Mouse (Mus musculus) limb, embryonic 12.5 days (tissue): ENCODE measurements around the gene Pla2g4d. TPM values are rescaled to one million over a fixed set of nuclear protein-coding genes. Genes with fewer than 3 reads are reported as not detected.

ENCODE experiments used
- ATAC-seq: fragments of 200-750 bp; cut with Nextera tagmentation; 2 replicates; pipeline ENCODE4 v1.8.0; 2017; ENCODE audit warnings: low read depth, moderate TSS enrichment; ENCODE audit not compliant: insufficient number of reproducible peaks, insufficient read depth, low FRiP score, low TSS enrichment
- H3K27ac ChIP-seq: fragments of 300-500 bp; sonication (generic); 2 replicates; pipeline ENCODE4 v1.5.1; 2016; ENCODE audit warnings: mild to moderate bottlenecking, moderate library complexity
- H3K27me3 ChIP-seq: fragments of 300-500 bp; sonication (generic); 2 replicates; pipeline ENCODE4 v1.6.1; 2016; ENCODE audit warnings: mild to moderate bottlenecking, moderate library complexity
- H3K36me3 ChIP-seq: fragments of 300-500 bp; sonication (generic); 2 replicates; pipeline ENCODE4 v1.6.1; 2016; ENCODE audit warnings: mild to moderate bottlenecking, moderate library complexity
- H3K4me1 ChIP-seq: fragments of 300-500 bp; sonication (generic); replicated peaks from 2 replicates; pipeline ENCODE4 v1.6.1; 2016
- H3K4me2 ChIP-seq: fragments of 300-500 bp; sonication (generic); 2 replicates; pipeline ENCODE4 v1.6.1; 2016; ENCODE audit warnings: mild to moderate bottlenecking, moderate library complexity
- H3K4me3 ChIP-seq: fragments of 300-500 bp; sonication (generic); replicated peaks from 2 replicates; pipeline ENCODE4 v1.5.1; 2016; ENCODE audit warnings: mild to moderate bottlenecking
- H3K9ac ChIP-seq: fragments of 300-500 bp; sonication (generic); replicated peaks from 2 replicates; pipeline ENCODE4 v1.6.1; 2016; ENCODE audit warnings: mild to moderate bottlenecking, moderate library complexity
- H3K9me3 ChIP-seq: fragments of 300-500 bp; sonication (generic); 2 replicates; pipeline ENCODE4 v1.6.1; 2016; ENCODE audit warnings: mild to moderate bottlenecking, moderate library complexity
- WGBS: fragments of 180-500 bp; shearing (Covaris S2); methylation state at CpG from one replicate; pipeline ENCODE4 v1.1.7; 2016; 5-methylcytosine and 5-hydroxymethylcytosine counted together
- polyA plus RNA-seq: library from polyadenylated mRNA; unstranded; fragments of >200 nt; fragmentation: Nextera tagmentation; extraction: Ambion mirVana; gene quantifications from 2 replicates; pipeline ENCODE4 v1.2.1, GENCODE M21; 2016

Gene Pla2g4d
- polyA plus RNA-seq, 1 experiment from 2014 or later, result 0.14 TPM

DNA sequence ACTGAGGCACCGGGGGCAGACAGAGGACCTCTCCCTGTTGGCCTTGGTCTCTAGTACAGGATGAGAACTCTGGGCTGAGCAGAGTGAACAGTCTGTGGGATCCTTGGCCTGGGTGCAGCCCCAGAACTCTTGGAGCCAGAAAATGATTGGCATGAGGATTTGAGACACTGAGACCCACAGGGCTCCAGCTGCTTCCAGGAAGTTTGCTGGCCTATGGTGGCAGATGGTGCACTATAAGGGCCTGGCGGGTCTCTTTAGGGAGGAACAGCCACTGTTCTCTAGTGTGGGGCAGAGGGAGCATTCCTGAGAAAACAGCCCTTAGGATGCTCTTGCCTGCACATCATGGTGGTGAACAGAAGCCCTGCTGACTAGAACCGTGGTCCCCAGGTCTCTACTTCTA, 596 bp downstream of the Pla2g4d start:
- Histone ChIP-seq H3K4me2 (no peak overlapping the region), H3K4me1 (no peaks in the 10 kb centered on the region), H3K9me3 (no peaks in the 10 kb centered on the region), H3K4me3 (no peak overlapping the region), H3K36me3 (no peaks in the 10 kb centered on the region), H3K27ac (no peak overlapping the region), H3K9ac (no peak overlapping the region), H3K27me3 (no peaks in the 10 kb centered on the region)
- 74% methylated on average over 3 of the region's 3 CpGs for WGBS
- ATAC-seq, result no peak

DNA sequence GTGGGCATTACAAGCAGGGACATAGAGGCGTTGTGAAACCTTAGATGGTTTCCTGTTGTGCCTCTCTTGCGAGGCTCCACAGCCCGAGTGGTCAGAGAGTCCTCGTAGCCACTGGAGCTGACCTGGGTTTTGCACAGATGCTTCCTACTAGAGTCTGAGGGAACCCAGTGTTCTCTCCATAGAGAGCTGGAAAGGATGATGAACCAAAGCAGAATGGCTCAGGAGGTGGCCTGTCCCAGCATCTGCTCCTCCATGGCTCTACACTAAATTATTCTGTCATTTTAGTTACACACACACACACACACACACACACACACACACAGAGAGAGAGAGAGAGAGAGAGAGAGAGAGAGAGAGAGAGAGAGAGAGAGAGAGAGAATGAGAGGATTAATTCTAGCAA, 3.4 kb downstream of the Pla2g4d start:
- 88% methylated on average over 4 of the region's 4 CpGs for WGBS
- H3K4me2 ChIP-seq, result no peak overlapping the region
- no peaks in the 10 kb centered on the region for H3K27me3 ChIP-seq
- no peaks in the 10 kb centered on the region for H3K4me1 ChIP-seq
- ATAC-seq, result no peak
- H3K4me3 ChIP-seq, result no peak overlapping the region
- H3K9me3 ChIP-seq, result no peaks in the 10 kb centered on the region
- no peak overlapping the region for H3K27ac ChIP-seq
- no peaks in the 10 kb centered on the region for H3K36me3 ChIP-seq
- H3K9ac ChIP-seq, result no peak overlapping the region

DNA sequence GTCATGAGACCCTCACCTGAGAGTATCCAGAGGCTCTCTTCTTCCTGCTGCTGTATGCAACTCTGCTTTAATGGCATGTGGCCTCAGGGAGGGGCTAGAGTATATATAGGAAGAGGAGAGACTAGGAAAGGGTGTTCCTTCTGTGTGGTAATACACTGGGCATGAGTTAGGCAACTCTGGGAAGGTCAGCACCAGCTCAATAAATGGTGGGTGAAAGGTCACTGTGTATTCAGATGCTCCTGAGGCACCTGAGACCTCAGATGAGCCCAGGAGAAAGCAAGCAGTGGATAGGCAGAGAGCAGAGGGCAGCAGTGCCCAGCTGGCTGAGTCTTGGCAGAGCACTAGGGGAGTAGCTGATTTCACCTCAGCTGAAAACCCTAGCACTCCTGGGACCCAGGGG, 4.3 kb downstream of the Pla2g4d start:
- Histone ChIP-seq H3K27me3 (no peaks in the 10 kb centered on the region), H3K9me3 (no peaks in the 10 kb centered on the region), H3K9ac (no peak overlapping the region), H3K4me2 (no peak overlapping the region), H3K36me3 (no peaks in the 10 kb centered on the region), H3K27ac (no peak overlapping the region), H3K4me3 (no peak overlapping the region), H3K4me1 (no peaks in the 10 kb centered on the region)
- no peak for ATAC-seq

DNA sequence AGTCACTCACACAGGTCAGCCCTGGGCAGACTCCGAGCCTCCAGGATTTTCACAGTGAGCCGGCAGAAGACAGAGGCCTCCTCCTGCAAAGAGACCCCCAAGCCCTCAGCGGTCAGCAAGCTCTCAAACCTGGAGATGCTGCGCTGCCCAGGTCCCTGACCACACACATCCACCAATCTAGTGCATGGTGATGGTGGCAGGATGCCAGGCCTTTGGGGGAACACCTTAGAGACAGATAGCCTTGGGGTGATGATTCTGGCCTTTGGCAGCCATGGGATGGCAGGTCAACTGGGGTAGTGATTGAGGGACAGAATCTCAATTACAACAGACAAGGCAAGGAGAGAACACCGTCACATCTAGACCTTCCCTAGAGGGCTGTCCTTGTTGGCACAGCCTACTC, 4.9 kb downstream of the Pla2g4d start:
- 76% methylated on average over 5 of the region's 5 CpGs for WGBS
- no peak overlapping the region for H3K4me2 ChIP-seq
- no peaks in the 10 kb centered on the region for H3K4me1 ChIP-seq

DNA sequence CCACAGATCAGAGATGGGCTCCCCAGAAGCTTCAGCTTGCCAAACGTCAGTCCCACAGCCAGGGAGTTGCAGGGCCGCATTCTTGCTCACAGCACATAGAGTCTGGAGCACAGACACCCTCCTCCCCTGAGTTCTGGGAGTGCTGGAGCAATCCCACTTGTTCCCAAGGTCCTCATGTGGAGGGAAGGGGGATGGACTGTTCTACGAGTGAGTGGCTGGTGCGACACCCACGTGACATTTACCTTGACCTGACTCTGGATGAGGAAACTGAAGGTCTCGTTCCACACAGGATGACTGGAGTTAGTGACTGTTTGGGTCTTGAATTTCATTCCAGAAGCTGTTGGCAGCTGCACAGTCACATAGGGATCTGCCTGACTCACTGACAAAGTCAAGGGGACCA, 5.4 kb downstream of the Pla2g4d start:
- ATAC-seq, result no peak
- no peaks in the 10 kb centered on the region for H3K27me3 ChIP-seq
- H3K9me3 ChIP-seq, result no peaks in the 10 kb centered on the region
- H3K4me2 ChIP-seq, result no peak overlapping the region
- no peak overlapping the region for H3K9ac ChIP-seq
- 49% methylated on average over 6 of the region's 6 CpGs for WGBS
- H3K27ac ChIP-seq, result no peak overlapping the region
- no peaks in the 10 kb centered on the region for H3K36me3 ChIP-seq
- H3K4me1 ChIP-seq, result no peaks in the 10 kb centered on the region
- no peak overlapping the region for H3K4me3 ChIP-seq

More for the DNA sequence above, 4.9 kb downstream of the Pla2g4d start:
- no peaks in the 10 kb centered on the region for H3K36me3 ChIP-seq
- H3K27ac ChIP-seq, result no peak overlapping the region
- no peaks in the 10 kb centered on the region for H3K9me3 ChIP-seq
- no peaks in the 10 kb centered on the region for H3K27me3 ChIP-seq
- H3K4me3 ChIP-seq, result no peak overlapping the region
- ATAC-seq, result no peak
- no peak overlapping the region for H3K9ac ChIP-seq

DNA sequence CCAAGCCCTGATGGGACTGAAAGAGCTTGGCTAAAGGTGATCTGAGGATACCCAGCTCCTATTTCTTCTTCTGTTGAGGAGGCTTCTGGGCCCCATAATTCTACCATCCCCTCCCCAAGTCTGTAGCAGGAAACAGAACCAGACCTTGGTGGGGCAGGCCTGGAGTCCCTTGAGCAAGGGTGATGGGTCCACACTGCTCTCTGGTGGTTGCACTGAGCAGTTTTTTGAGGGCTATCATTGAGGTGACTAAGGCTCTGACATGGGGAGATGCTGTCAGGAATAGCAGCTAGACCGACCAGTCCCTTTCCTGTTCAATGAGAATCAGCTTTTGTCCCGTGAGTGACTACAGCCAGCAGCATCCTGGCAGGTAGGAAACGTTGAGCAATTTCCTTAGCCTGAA, 7.8 kb downstream of the Pla2g4d start:
- no peak overlapping the region for H3K27ac ChIP-seq
- H3K9ac ChIP-seq, result no peak overlapping the region

DNA sequence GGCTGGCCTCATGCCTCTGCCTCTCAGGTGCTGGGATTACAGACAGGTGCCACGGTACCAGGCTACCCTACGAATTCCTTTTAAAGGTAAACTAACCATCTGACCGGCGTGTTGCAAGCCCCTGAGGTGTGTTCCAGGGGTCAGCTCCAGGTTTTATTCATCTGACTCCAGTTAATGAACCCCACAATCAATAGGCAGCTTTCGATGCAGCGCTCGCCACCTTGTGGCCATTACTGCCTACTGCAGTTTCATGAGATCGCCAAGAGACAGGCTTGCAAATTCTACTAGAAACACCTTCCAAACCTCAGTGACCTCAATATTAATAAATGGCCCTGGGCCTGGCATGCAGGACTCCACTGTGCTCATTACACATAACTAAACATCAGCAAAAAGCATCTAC, 9.0 kb downstream of the Pla2g4d start:
- Histone ChIP-seq H3K4me2 (no peak overlapping the region), H3K9me3 (no peaks in the 10 kb centered on the region), H3K9ac (no peak overlapping the region), H3K4me3 (no peak overlapping the region), H3K27me3 (no peaks in the 10 kb centered on the region), H3K4me1 (no peaks in the 10 kb centered on the region), H3K36me3 (no peaks in the 10 kb centered on the region), H3K27ac (no peak overlapping the region)
- ATAC-seq, result no peak
- 19% methylated on average over 8 of the region's 8 CpGs for WGBS

More for the DNA sequence above, 7.8 kb downstream of the Pla2g4d start:
- Histone ChIP-seq H3K4me1 (no peaks in the 10 kb centered on the region), H3K4me3 (no peak overlapping the region), H3K4me2 (no peak overlapping the region), H3K36me3 (no peaks in the 10 kb centered on the region), H3K9me3 (no peaks in the 10 kb centered on the region), H3K27me3 (no peaks in the 10 kb centered on the region)
- ATAC-seq, result no peak
- WGBS, result 54% methylated on average over 3 of the region's 3 CpGs

DNA sequence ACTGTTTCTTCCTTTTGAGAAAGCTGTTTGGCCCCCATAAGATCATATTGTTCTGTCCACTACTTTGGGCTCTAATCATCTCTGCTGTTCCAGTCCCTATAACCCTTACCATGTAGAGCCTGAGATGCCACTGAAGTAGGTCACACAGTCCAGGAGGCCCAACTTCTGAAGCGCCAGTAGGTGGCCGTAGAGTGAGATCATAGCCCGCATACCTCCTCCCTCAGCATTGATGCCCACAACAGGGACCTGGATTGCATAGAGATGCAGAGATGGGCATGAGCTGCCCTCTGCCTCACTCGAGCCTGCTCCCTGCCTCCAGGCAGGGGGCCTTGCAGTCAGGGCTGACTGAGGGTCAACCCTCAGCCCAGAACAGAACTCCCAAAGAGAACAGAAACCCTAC, 12.0 kb downstream of the Pla2g4d start:
- H3K4me1 ChIP-seq, result no peaks in the 10 kb centered on the region
- no peak for ATAC-seq
- no peak overlapping the region for H3K4me3 ChIP-seq
- no peak overlapping the region for H3K4me2 ChIP-seq
- H3K27ac ChIP-seq, result no peak overlapping the region
- no peaks in the 10 kb centered on the region for H3K9me3 ChIP-seq
- no peaks in the 10 kb centered on the region for H3K27me3 ChIP-seq
- 70% methylated on average over 4 of the region's 4 CpGs for WGBS
- no peaks in the 10 kb centered on the region for H3K36me3 ChIP-seq
- no peak overlapping the region for H3K9ac ChIP-seq

DNA sequence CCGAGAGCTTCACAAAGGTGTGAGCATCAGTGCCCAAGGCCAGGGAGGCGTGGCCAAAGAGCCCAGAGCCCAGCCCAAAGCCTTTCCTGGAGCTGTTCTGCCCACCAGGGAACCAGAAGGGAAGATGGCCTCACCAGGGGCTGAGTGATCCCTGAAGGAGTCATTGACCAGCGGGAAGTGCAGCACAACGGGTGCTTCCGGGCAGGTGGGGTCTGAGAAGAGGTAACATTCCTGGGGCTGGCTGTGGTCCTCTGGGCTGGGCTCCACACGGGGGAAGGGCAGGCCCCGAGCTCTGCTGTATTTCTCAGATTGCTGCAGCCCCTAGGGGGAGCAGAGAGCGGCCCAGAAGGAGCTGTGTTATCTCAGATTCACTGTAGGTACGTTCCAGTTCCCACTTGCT, 20.4 kb downstream of the Pla2g4d start:
- H3K27ac ChIP-seq, result no peak overlapping the region
- H3K36me3 ChIP-seq, result no peaks in the 10 kb centered on the region
- WGBS, result 0% methylated on average over 9 of the region's 9 CpGs
- ATAC-seq, result no peak; the same call in 1 of the 2 replicates
- no peak overlapping the region for H3K9ac ChIP-seq
- peak overlapping the region; percentile 53 for H3K4me2 ChIP-seq
- 0 out of 2 replicates have a peak, but pooled peaks cover 5% of the 10 kb centered on the region for H3K4me1 ChIP-seq
- H3K9me3 ChIP-seq, result no peaks in the 10 kb centered on the region
- peak overlapping the region; percentile 21 for H3K4me3 ChIP-seq
- H3K27me3 ChIP-seq, result 0 out of 2 replicates have a peak, but pooled peaks cover 4% of the 10 kb centered on the region

DNA sequence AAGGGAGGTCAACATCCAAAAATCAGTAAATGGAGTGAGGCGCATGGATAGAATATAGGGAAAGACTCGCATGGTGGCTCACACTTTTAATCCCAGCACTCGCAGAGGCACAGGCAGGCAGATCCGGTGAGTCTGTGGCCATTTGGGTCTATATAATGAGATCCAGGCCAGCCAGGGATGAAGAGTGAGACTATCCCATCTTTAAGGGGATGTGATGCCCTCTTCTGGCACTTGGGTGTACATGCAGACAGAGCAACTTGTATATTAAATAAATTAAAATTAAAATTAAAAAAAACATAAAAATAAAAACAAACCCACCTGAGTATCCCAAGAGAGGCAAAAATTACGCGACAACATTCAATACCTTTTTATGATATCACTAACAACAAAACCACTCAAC, 23.5 kb downstream of the Pla2g4d start:
- Histone ChIP-seq H3K36me3 (no peaks in the 10 kb centered on the region), H3K27me3 (0 out of 2 replicates have a peak, but pooled peaks cover 4% of the 10 kb centered on the region), H3K9ac (no peak overlapping the region), H3K4me2 (no peak overlapping the region), H3K27ac (no peak overlapping the region), H3K9me3 (no peaks in the 10 kb centered on the region), H3K4me3 (no peak overlapping the region), H3K4me1 (0 out of 2 replicates have a peak, but pooled peaks cover 5% of the 10 kb centered on the region)
- ATAC-seq, result no peak
- 52% methylated on average over 6 of the region's 6 CpGs for WGBS

DNA sequence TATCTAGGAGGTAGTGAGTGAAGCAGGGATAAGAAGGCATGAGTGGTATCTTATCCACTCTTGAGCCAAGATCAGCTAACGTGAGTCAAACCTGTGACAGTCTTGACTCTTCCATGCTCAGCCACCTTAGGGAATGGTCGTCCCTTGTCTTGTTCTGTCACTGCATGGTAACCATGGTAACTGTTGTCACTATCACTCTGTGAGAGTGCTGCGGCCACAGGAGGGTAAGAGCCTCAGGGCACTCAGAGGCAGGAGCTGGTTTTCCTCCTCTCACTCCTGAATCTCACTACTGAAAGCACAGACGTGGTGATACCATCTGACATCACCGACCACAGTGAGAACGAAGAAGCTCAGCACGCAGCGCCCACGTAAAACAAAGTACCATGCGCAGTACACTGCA, 24.1 kb downstream of the Pla2g4d start:
- H3K27me3 ChIP-seq, result 0 out of 2 replicates have a peak, but pooled peaks cover 4% of the 10 kb centered on the region
- no peak overlapping the region for H3K4me2 ChIP-seq
- 0 out of 2 replicates have a peak, but pooled peaks cover 5% of the 10 kb centered on the region for H3K4me1 ChIP-seq
- H3K9ac ChIP-seq, result no peak overlapping the region
- H3K36me3 ChIP-seq, result no peaks in the 10 kb centered on the region
- H3K27ac ChIP-seq, result no peak overlapping the region
- no peak for ATAC-seq
- H3K4me3 ChIP-seq, result no peak overlapping the region
- no peaks in the 10 kb centered on the region for H3K9me3 ChIP-seq
- 51% methylated on average over 10 of the region's 10 CpGs for WGBS

DNA sequence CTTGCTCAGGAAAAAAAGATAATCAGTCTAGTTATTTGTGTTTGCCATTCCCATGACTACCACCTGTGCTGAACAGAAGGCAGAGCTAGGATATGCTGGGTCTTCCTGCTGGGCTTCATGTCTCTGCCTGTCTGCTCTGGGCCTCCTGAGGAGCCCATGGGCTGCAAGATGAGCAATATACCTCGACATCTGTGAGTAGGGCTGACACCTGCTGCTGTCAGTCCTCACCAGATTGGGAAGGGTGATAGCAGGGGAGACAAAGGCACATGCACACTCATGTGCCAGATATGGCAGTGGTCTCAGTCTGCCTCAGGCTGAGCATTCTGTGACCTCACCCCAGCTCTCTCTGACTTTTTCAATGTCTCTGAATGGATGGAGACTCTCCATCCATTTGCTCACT, 26.1 kb downstream of the Pla2g4d start:
- H3K4me2 ChIP-seq, result no peak overlapping the region
- no peak overlapping the region for H3K4me3 ChIP-seq
- ATAC-seq, result no peak
- 0 out of 2 replicates have a peak, but pooled peaks cover 4% of the 10 kb centered on the region for H3K27me3 ChIP-seq
- no peak overlapping the region for H3K27ac ChIP-seq
- WGBS, result 35% methylated on average over 1 of the region's 1 CpGs
- no peaks in the 10 kb centered on the region for H3K9me3 ChIP-seq
- H3K4me1 ChIP-seq, result no peaks in the 10 kb centered on the region
- no peak overlapping the region for H3K9ac ChIP-seq
- H3K36me3 ChIP-seq, result no peaks in the 10 kb centered on the region
